Mouse (Mus musculus): ENCODE measurements at regions not wholly inside any gene's neighbourhood (a gene's known extent, or its start where the extent isn't known, plus 50 kb on each side); places are given as distances from the start of the nearest gene placed in this dataset.
A peak's percentile ranks its signal among the peaks of the same experiment; 100 is the strongest.

- DNase-seq, result no peak
These were observed 94.7 kb upstream of the Fam181b start for GRCm38 (mm10) chr7:92984701-92985682.

GRCm38 (mm10) chr7:92985683-92986070 lies 94.0 kb upstream of the Fam181b start:
- no peak for DNase-seq

- DNase-seq, result no peak
These were observed 80.8 kb upstream of the Fam181b start for GRCm38 (mm10) chr7:92998886-92999285.

- peak; percentile 85 for DNase-seq
These were observed 72.9 kb upstream of the Fam181b start for GRCm38 (mm10) chr7:93006694-93007231.

- no peak for DNase-seq
These were observed 71.9 kb upstream of the Fam181b start for GRCm38 (mm10) chr7:93007721-93008120.

GRCm38 (mm10) chr7:93019390-93019789 lies 60.3 kb upstream of the Fam181b start:
- DNase-seq, result no peak

- no peak for DNase-seq
These were observed 56.1 kb upstream of the Fam181b start for GRCm38 (mm10) chr7:93023489-93024130.

GRCm38 (mm10) chr7:93026231-93026630 lies 53.4 kb upstream of the Fam181b start:
- DNase-seq, result no peak
